18 mouse cellular contexts compared by ENCODE assay signal in the genomic region with DNA sequence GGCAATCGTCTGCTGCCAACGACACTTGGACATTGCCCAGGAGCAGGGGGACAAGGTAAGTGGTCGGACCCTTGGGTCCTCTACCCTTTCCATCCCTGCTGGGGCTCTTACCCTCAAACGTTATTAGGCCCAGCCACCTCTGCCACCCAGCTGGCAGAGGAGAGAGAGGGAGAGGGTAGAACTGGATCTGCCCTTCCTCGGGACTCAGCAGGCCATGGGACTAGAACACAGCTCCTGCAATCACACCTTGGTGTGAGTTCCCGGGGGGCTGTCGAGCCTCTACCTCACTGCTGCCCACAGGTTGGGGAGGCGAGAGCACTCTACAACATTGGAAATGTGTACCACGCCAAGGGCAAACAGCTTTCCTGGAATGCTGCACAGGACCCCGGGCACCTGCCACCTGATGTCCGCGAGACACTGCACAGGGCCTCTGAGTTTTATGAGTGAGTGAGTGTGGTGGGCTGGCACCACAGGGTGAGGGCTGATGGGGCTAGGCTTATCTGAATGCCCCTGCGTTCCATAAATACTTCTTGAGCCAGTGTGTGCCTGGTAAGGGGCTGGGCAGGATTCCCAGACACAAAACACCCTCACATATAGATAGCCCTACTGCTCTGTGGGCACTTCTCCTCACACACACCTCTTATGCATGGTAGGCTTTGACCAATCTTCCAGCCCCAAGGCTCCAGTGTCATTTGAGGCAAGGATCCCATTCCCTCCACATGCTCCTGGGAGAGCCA. TPM values are rescaled to one million over a fixed set of nuclear protein-coding genes. Genes with fewer than 3 reads are reported as not detected.
DNase-seq lines count a peak whose midpoint lies in the region; ATAC-seq and TF ChIP-seq lines count a peak whose summit lies in the region.
"Had no signal": no experiment of that assay in that cellular context is flagged by ENCODE, and none has a peak within 500 bp of the region (broad histone marks: within the 10 kb centered on the region; RNA-seq: fewer than 3 reads in every experiment).

No protein-coding gene starts in this region.

- peaks cover 64% of the 10 kb centered on the region for H3K36me3 ChIP-seq in heart, embryonic 13.5 days
- peaks cover 34% of the 10 kb centered on the region for H3K36me3 ChIP-seq in heart, postnatal 0 days (replicated peaks; ENCODE audit: control insufficient read depth, insufficient read depth, low read length)
- no peaks in the 10 kb centered on the region for H3K36me3 ChIP-seq in E14TG2a.4 (ENCODE audit: insufficient read depth, low read length)
- H3K36me3 ChIP-seq: G1E had no signal

- no peaks in the 10 kb centered on the region for H3K27me3 ChIP-seq in heart, embryonic 13.5 days (replicated peaks)
- H3K27me3 ChIP-seq in heart, postnatal 0 days (ENCODE audit: control insufficient read depth, insufficient read depth, low read length) = no peaks in the 10 kb centered on the region
- H3K27me3 ChIP-seq in E14TG2a.4 (ENCODE audit: insufficient read depth, low read length) = no peaks in the 10 kb centered on the region; the same call in 1 of the 2 replicates
- H3K27me3 ChIP-seq: embryonic facial prominence, embryonic 12.5 days; forebrain, embryonic 15.5 days had no signal

- peaks cover 57% of the 10 kb centered on the region for H3K4me1 ChIP-seq in heart, embryonic 13.5 days
- H3K4me1 ChIP-seq in heart, postnatal 0 days (ENCODE audit: control insufficient read depth, insufficient read depth) = peaks cover 21% of the 10 kb centered on the region; the same call in 1 of the 2 replicates
- peaks cover 49% of the 10 kb centered on the region for H3K4me1 ChIP-seq in E14TG2a.4 (replicated peaks; ENCODE audit: low read depth, low read length)

- DNase-seq in gastrocnemius, adult 2 months = peak; percentile 15
- DNase-seq in gastrocnemius, postnatal 36 days = no peak
- DNase-seq in heart, adult 9 months (ENCODE audit: low spot score in 2 of 2) = no peak
- DNase-seq in heart, postnatal 0 days (ENCODE audit: low spot score) = peak; percentile 56
- DNase-seq in heart, postnatal 25 days (ENCODE audit: low spot score) = no peak
- DNase-seq in spleen, postnatal 4 days (ENCODE audit: low spot score in 2 of 2) = no peak
- DNase-seq: cerebellum, adult 2 months; gastrocnemius, postnatal 25 days; kidney, adult 11 months; kidney, adult 9 months had no signal

- no peaks in the 10 kb centered on the region for H3K9me3 ChIP-seq in heart, embryonic 13.5 days
- no peaks in the 10 kb centered on the region for H3K9me3 ChIP-seq in heart, postnatal 0 days (replicated peaks; ENCODE audit: control insufficient read depth, low read length)
- no peaks in the 10 kb centered on the region for H3K9me3 ChIP-seq in E14TG2a.4 (ENCODE audit: low read length)
- H3K9me3 ChIP-seq: embryonic facial prominence, embryonic 12.5 days; forebrain, embryonic 15.5 days; G1E had no signal

- TF ChIP-seq EP300 in heart, postnatal 0 days (IDR thresholded peaks at IDR 0.05; ENCODE audit: low read depth) = peak; percentile 75; the same call in 1 of the 2 replicates

- no peak overlapping the region for H3K4me2 ChIP-seq in heart, embryonic 13.5 days
- H3K4me2 ChIP-seq in heart, postnatal 0 days (ENCODE audit: low read depth, low read length) = no peak overlapping the region
- H3K4me2 ChIP-seq: embryonic facial prominence, embryonic 12.5 days; forebrain, embryonic 15.5 days had no signal

- intact Hi-C loops in gastrocnemius, adult 2 months (cut with DNase I) = no loop called here
- intact Hi-C loops in gastrocnemius, postnatal 36 days (cut with DNase I) = no loop called here
- intact Hi-C loops in heart, postnatal 25 days (cut with DNase I) = loop anchor here (5.0 kb wide), 1 partner anchor 239 kb away; no protein-coding TSS in a partner anchor

- no peak overlapping the region for H3K27ac ChIP-seq in gastrocnemius, adult 2 months
- peak overlapping the region; percentile 42 for H3K27ac ChIP-seq in heart, embryonic 13.5 days (replicated peaks)
- peak overlapping the region; percentile 77 for H3K27ac ChIP-seq in heart, postnatal 0 days (ENCODE audit: low read depth)
- H3K27ac ChIP-seq: embryonic facial prominence, embryonic 12.5 days; forebrain, embryonic 15.5 days; heart, adult 2 months; kidney, postnatal 0 days had no signal

- H3K4me3 ChIP-seq in gastrocnemius, adult 2 months = no peak overlapping the region
- no peak overlapping the region for H3K4me3 ChIP-seq in heart, embryonic 13.5 days
- H3K4me3 ChIP-seq in heart, postnatal 0 days (ENCODE audit: low read depth, low read length) = no peak overlapping the region
- 0 out of 2 replicates have a peak overlapping the region, but pooled peaks have one; percentile 13 for H3K4me3 ChIP-seq in E14TG2a.4 (replicated peaks; ENCODE audit: low read length)
- H3K4me3 ChIP-seq: embryonic facial prominence, embryonic 12.5 days; forebrain, embryonic 15.5 days; heart, adult 2 months had no signal

- no peak for TF ChIP-seq CTCF in gastrocnemius, adult 2 months (IDR thresholded peaks at IDR 0.05)
- no peak for TF ChIP-seq CTCF in heart, postnatal 0 days (IDR thresholded peaks at IDR 0.05; ENCODE audit: low read depth)
- TF ChIP-seq CTCF in E14TG2a.4 (conservative IDR thresholded peaks at IDR 0.05; ENCODE audit: low read length) = no peak

- WGBS in heart, embryonic 13.5 days = 73% methylated on average over 13 of the region's 13 CpGs
- WGBS in heart, postnatal 0 days = 51% methylated on average over 13 of the region's 13 CpGs

- ATAC-seq in heart, embryonic 13.5 days (ENCODE audit: extremely low read depth, insufficient number of reproducible peaks, low FRiP score, low TSS enrichment) = no peak
- ATAC-seq in heart, postnatal 0 days (ENCODE audit: insufficient read depth, low read depth) = peak; percentile 59
- ATAC-seq: forebrain, embryonic 15.5 days; hindbrain, embryonic 16.5 days had no signal

- H3K9ac ChIP-seq in heart, embryonic 13.5 days = peak overlapping the region; percentile 24; the same call in 1 of the 2 replicates
- no peak overlapping the region for H3K9ac ChIP-seq in heart, postnatal 0 days (replicated peaks; ENCODE audit: low read depth, low read length)
- H3K9ac ChIP-seq: forebrain, embryonic 15.5 days had no signal

RNA-seq across cellular contexts. Expression of gene Gpsm1, which starts 8.4 kb away (rescaled TPM):
- 1 to 10 TPM; 2.3 to 2.6 TPM for total RNA-seq in gastrocnemius, adult 2 months (2021)
- 1 to 10 TPM; 2.1 to 2.9 TPM for total RNA-seq in gastrocnemius, postnatal 36 days (2021)
- polyA plus RNA-seq in heart, embryonic 13.5 days (2015; fragmentation: Nextera tagmentation; extraction: Ambion mirVana) = 37.3 TPM in 2 replicates
- total RNA-seq in heart, postnatal 0 days (2014; rRNA removed; ENCODE audit: low replicate concordance) = 577 and 610 TPM in 2 replicates
- 146 and 148 TPM in 2 replicates for polyA plus RNA-seq in heart, postnatal 0 days (2015; fragmentation: Nextera tagmentation; extraction: Ambion mirVana)
- 100 to 1,000 TPM; 195 to 226 TPM for total RNA-seq in heart, postnatal 25 days (2021)

RNA-seq across cellular contexts. Expression of gene Dnlz, which starts 28.2 kb away (rescaled TPM):
- total RNA-seq in gastrocnemius, adult 2 months (2021) = 10 to 100 TPM; 18.0 to 22.7 TPM
- total RNA-seq in gastrocnemius, postnatal 36 days (2021) = 10 to 100 TPM; 18.2 to 19.5 TPM
- polyA plus RNA-seq in heart, embryonic 13.5 days (2015; fragmentation: Nextera tagmentation; extraction: Ambion mirVana) = 27.5 and 28.7 TPM in 2 replicates
- total RNA-seq in heart, postnatal 0 days (2014; rRNA removed; ENCODE audit: low replicate concordance) = 20.2 and 23.0 TPM in 2 replicates
- 17.0 and 18.6 TPM in 2 replicates for polyA plus RNA-seq in heart, postnatal 0 days (2015; fragmentation: Nextera tagmentation; extraction: Ambion mirVana)
- 10 to 100 TPM; 20.0 to 21.8 TPM for total RNA-seq in heart, postnatal 25 days (2021)

RNA-seq across cellular contexts. Expression of gene Ccdc187, which starts 29.4 kb away (rescaled TPM):
- total RNA-seq in gastrocnemius, adult 2 months (2021) = not detected
- total RNA-seq in gastrocnemius, postnatal 36 days (2021) = under 1 TPM in 1 of 2 experiments, not detected in 1; 0.03 TPM
- 0.10 and 0.24 TPM in 2 replicates for polyA plus RNA-seq in heart, embryonic 13.5 days (2015; fragmentation: Nextera tagmentation; extraction: Ambion mirVana)
- 0.61 and 0.97 TPM in 2 replicates for total RNA-seq in heart, postnatal 0 days (2014; rRNA removed; ENCODE audit: low replicate concordance)
- polyA plus RNA-seq in heart, postnatal 0 days (2015; fragmentation: Nextera tagmentation; extraction: Ambion mirVana) = 0.04 TPM in 2 replicates
- under 1 TPM; 0.08 to 0.18 TPM for total RNA-seq in heart, postnatal 25 days (2021)
- polyA plus RNA-seq: G1E; kidney, postnatal 0 days had no signal

RNA-seq across cellular contexts. Expression of gene Card9, which starts 37.0 kb away (rescaled TPM):
- 1 to 10 TPM; 1.1 to 1.2 TPM for total RNA-seq in gastrocnemius, adult 2 months (2021)
- total RNA-seq in gastrocnemius, postnatal 36 days (2021) = under 1 TPM; 0.44 to 0.82 TPM
- 0.41 and 0.62 TPM in 2 replicates for polyA plus RNA-seq in heart, embryonic 13.5 days (2015; fragmentation: Nextera tagmentation; extraction: Ambion mirVana)
- total RNA-seq in heart, postnatal 0 days (2014; rRNA removed; ENCODE audit: low replicate concordance) = 1.5 TPM in 1 of 2 replicates, not detected in the other
- polyA plus RNA-seq in heart, postnatal 0 days (2015; fragmentation: Nextera tagmentation; extraction: Ambion mirVana) = 0.18 and 0.31 TPM in 2 replicates
- 1 to 10 TPM; 1.8 to 1.9 TPM for total RNA-seq in heart, postnatal 25 days (2021)

RNA-seq across cellular contexts. Expression of gene Snapc4, which starts 56.7 kb away (rescaled TPM):
- 1 to 10 TPM; 7.5 to 8.6 TPM for total RNA-seq in gastrocnemius, adult 2 months (2021)
- total RNA-seq in gastrocnemius, postnatal 36 days (2021) = 1 to 10 TPM; 3.7 to 9.0 TPM
- polyA plus RNA-seq in heart, embryonic 13.5 days (2015; fragmentation: Nextera tagmentation; extraction: Ambion mirVana) = 15.7 and 18.9 TPM in 2 replicates
- 9.6 and 24.1 TPM in 2 replicates for total RNA-seq in heart, postnatal 0 days (2014; rRNA removed; ENCODE audit: low replicate concordance)
- 7.8 and 8.1 TPM in 2 replicates for polyA plus RNA-seq in heart, postnatal 0 days (2015; fragmentation: Nextera tagmentation; extraction: Ambion mirVana)
- 10 to 100 TPM in 1 of 2 experiments, 1 to 10 TPM in 1; 8.9 to 11.2 TPM for total RNA-seq in heart, postnatal 25 days (2021)

Comparison
In these comparisons a context has a peak if more than half of its experiments do, and no peak if none do; other contexts are left out.
1. DNase-seq: peak in gastrocnemius, adult 2 months (single experiment) and heart, postnatal 0 days (single experiment); none in gastrocnemius, postnatal 36 days (0 of 2), heart, adult 9 months (0 of 2), heart, postnatal 25 days (single experiment) and spleen, postnatal 4 days (0 of 2).
2. RNA of gene Gpsm1, which starts 8.4 kb away (total RNA-seq): 577 to 610 TPM in heart, postnatal 0 days and 195 to 226 TPM in heart, postnatal 25 days; 2.1 to 2.9 TPM in gastrocnemius, postnatal 36 days and 2.3 to 2.6 TPM in gastrocnemius, adult 2 months; every median in the first group is over 10 times any median in the second.